Mouse (Mus musculus) forebrain, embryonic 15.5 days (tissue): Measurements from ENCODE around the gene Sucla2. TPM values are rescaled to one million over a fixed set of nuclear protein-coding genes. Genes with fewer than 3 reads are reported as not detected.

Experiments
- ATAC-seq: fragments of 200-750 bp; cut with Nextera tagmentation; replicated peaks from 2 replicates; pipeline ENCODE4 v1.8.0; 2017; ENCODE audit warnings: mild to moderate bottlenecking, moderate TSS enrichment, moderate library complexity
- H3K27ac ChIP-seq: fragments of 300-500 bp; sonication (generic); replicated peaks from 2 replicates; pipeline ENCODE4 v1.5.1; 2015; ENCODE audit warnings: mild to moderate bottlenecking, inconsistent platforms
- H3K27me3 ChIP-seq: fragments of 300-500 bp; sonication (generic); 2 replicates; pipeline ENCODE4 v1.6.1; 2015; ENCODE audit warnings: inconsistent platforms
- H3K36me3 ChIP-seq: fragments of 300-500 bp; sonication (generic); 2 replicates; pipeline ENCODE4 v1.6.1; 2015; ENCODE audit warnings: mild to moderate bottlenecking, inconsistent platforms
- H3K4me1 ChIP-seq: fragments of 300-500 bp; sonication (generic); 2 replicates; pipeline ENCODE4 v1.6.1; 2015; ENCODE audit warnings: inconsistent platforms
- H3K4me2 ChIP-seq: fragments of 300-500 bp; sonication (generic); replicated peaks from 2 replicates; pipeline ENCODE4 v1.6.1; 2015; ENCODE audit warnings: mild to moderate bottlenecking, inconsistent platforms
- H3K4me3 ChIP-seq: fragments of 300-500 bp; sonication (generic); 2 replicates; pipeline ENCODE4 v1.5.1; 2015; ENCODE audit warnings: mild to moderate bottlenecking, inconsistent platforms
- H3K9ac ChIP-seq: fragments of 300-500 bp; sonication (generic); replicated peaks from 2 replicates; pipeline ENCODE4 v1.6.1; 2015; ENCODE audit warnings: mild to moderate bottlenecking, inconsistent platforms
- H3K9me3 ChIP-seq: fragments of 300-500 bp; sonication (generic); 2 replicates; pipeline ENCODE4 v1.6.1; 2016; ENCODE audit warnings: inconsistent platforms
- WGBS: fragments of 180-500 bp; shearing (Covaris S2); methylation state at CpG from one replicate; pipeline ENCODE4 v1.1.7; 2015; ENCODE audit warnings: mixed read lengths; 5-methylcytosine and 5-hydroxymethylcytosine counted together
- polyA plus RNA-seq: library from polyadenylated mRNA; unstranded; fragments of >200 nt; fragmentation: Nextera tagmentation; extraction: Ambion mirVana; gene quantifications from 2 replicates; pipeline ENCODE4 v1.2.1, GENCODE M21; 2015

The Sucla2 gene
- polyA plus RNA-seq, 1 experiment from 2014 or later, result 101 TPM

- Histone ChIP-seq H3K4me3 (no peak overlapping the region), H3K36me3 (no peaks in the 10 kb centered on the region), H3K4me2 (no peak overlapping the region), H3K9me3 (no peaks in the 10 kb centered on the region), H3K27me3 (no peaks in the 10 kb centered on the region), H3K27ac (no peak overlapping the region), H3K9ac (no peak overlapping the region), H3K4me1 (0 out of 2 replicates have a peak, but pooled peaks cover 4% of the 10 kb centered on the region)
- peak; percentile 71 for ATAC-seq
- 53% methylated on average over 9 of the region's 9 CpGs for WGBS
These were observed 107.6 kb downstream of the Sucla2 start for GRCm38 (mm10) chr14:73632648-73633263.

- no peak for ATAC-seq
These were observed 109.2 kb downstream of the Sucla2 start for GRCm38 (mm10) chr14:73634356-73634755.

GRCm38 (mm10) chr14:73637460-73637859 lies 112.3 kb downstream of the Sucla2 start:
- no peak for ATAC-seq
- no peak overlapping the region for H3K4me2 ChIP-seq
- H3K4me3 ChIP-seq, result no peak overlapping the region
- no peak overlapping the region for H3K27ac ChIP-seq
- no peaks in the 10 kb centered on the region for H3K36me3 ChIP-seq
- H3K4me1 ChIP-seq, result 0 out of 2 replicates have a peak, but pooled peaks cover 2% of the 10 kb centered on the region
- no peaks in the 10 kb centered on the region for H3K27me3 ChIP-seq
- H3K9ac ChIP-seq, result no peak overlapping the region
- no peaks in the 10 kb centered on the region for H3K9me3 ChIP-seq

More at GRCm38 (mm10) chr14:73634356-73634755, 109.2 kb downstream of the Sucla2 start:
- no peaks in the 10 kb centered on the region for H3K36me3 ChIP-seq
- no peak overlapping the region for H3K4me3 ChIP-seq
- no peak overlapping the region for H3K4me2 ChIP-seq
- H3K4me1 ChIP-seq, result 0 out of 2 replicates have a peak, but pooled peaks cover 4% of the 10 kb centered on the region
- no peaks in the 10 kb centered on the region for H3K9me3 ChIP-seq
- WGBS, result 89% methylated on average over 3 of the region's 3 CpGs
- no peak overlapping the region for H3K9ac ChIP-seq
- H3K27ac ChIP-seq, result no peak overlapping the region
- H3K27me3 ChIP-seq, result no peaks in the 10 kb centered on the region

Other genes starting within 250 kb of the Sucla2 start
- 19.4 and 32.5 TPM in 2 replicates for gene Rb1, start 199.5 kb upstream of the Sucla2 start, polyA plus RNA-seq
- gene Itm2b, start 140.0 kb upstream of the Sucla2 start, polyA plus RNA-seq, result 640 and 665 TPM in 2 replicates
- 107 and 109 TPM in 2 replicates for gene Med4, start 15.3 kb upstream of the Sucla2 start, polyA plus RNA-seq
- gene Nudt15, start 22.9 kb downstream of the Sucla2 start, polyA plus RNA-seq, result 8.3 and 8.5 TPM in 2 replicates
- gene Gm21750, start 135.9 kb downstream of the Sucla2 start, polyA plus RNA-seq, result not detected in 2 replicates